Mouse (Mus musculus): Measurements from ENCODE around the gene Lyrm9. TPM values are rescaled to one million over a fixed set of nuclear protein-coding genes. Genes with fewer than 3 reads are reported as not detected.

Lyrm9 gene
- polyA plus RNA-seq, 1 experiment from 2014 or later: 20.4 TPM

DNA sequence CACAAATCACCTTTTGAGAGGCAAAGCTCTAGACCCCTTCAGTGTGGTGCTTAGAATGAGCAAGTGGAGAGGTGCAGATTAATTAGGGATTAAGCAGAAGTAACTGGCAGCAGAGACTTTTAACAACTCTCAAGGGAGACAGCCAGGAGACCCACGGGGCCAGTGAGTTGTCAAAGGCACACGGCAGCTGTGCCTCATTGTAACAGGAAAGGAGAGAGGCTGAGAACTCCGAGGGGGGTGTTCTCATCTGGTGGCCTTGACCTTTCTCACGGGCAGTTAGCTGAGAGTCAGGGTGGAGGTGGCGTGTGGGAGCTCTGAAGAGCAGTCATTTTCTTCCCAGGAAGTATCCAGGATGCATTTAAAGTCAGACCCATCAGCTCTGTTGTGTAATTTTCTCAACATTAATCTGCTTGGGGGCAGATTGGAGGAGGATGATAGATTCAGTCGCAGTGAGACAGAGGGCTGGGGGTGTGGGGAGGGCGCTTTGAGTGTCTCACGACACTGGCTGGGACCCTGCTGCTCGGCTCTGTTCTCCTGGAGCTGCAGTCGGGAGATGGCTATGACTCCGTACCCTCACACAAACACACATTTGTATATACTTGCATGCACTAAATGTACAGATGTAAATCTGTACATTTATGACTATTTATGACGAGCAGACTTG is 5.9 kb upstream of the Lyrm9 start:
- Histone ChIP-seq H3K27ac (ENCODE audit: low read depth, low read length) (no peak overlapping the region), H3K9ac (ENCODE audit: low read depth, low read length) (no peak overlapping the region), H3K9me3 (ENCODE audit: control insufficient read depth) (no peaks in the 10 kb centered on the region), H3K36me3 (ENCODE audit: control insufficient read depth, insufficient read depth) (no peaks in the 10 kb centered on the region), H3K27me3 (replicated peaks; ENCODE audit: control insufficient read depth, insufficient read depth, low read length) (no peaks in the 10 kb centered on the region), H3K4me3 (ENCODE audit: low read depth, low read length) (no peak overlapping the region), H3K4me2 (replicated peaks; ENCODE audit: low read depth) (no peak overlapping the region), H3K4me1 (replicated peaks; ENCODE audit: control insufficient read depth, insufficient read depth, low read length) (no peaks in the 10 kb centered on the region)
- no peak for TF ChIP-seq CTCF (IDR thresholded peaks at IDR 0.05; ENCODE audit: low read depth)
- 42% methylated on average over 12 of the region's 12 CpGs for WGBS
- ATAC-seq: no peak

GRCm38 (mm10) chr11:78822792-78823498 is 3.4 kb upstream of the Lyrm9 start:
- no peaks in the 10 kb centered on the region for H3K9me3 ChIP-seq (ENCODE audit: control insufficient read depth)
- no peaks in the 10 kb centered on the region for H3K4me1 ChIP-seq (replicated peaks; ENCODE audit: control insufficient read depth, insufficient read depth, low read length)
- TF ChIP-seq CTCF (IDR thresholded peaks at IDR 0.05; ENCODE audit: low read depth): peak; percentile 77
- H3K27ac ChIP-seq (ENCODE audit: low read depth, low read length): no peak overlapping the region
- 59% methylated on average over 13 of the region's 13 CpGs for WGBS
- H3K9ac ChIP-seq (ENCODE audit: low read depth, low read length): no peak overlapping the region
- ATAC-seq: no peak
- no peak overlapping the region for H3K4me2 ChIP-seq (replicated peaks; ENCODE audit: low read depth)
- H3K27me3 ChIP-seq (replicated peaks; ENCODE audit: control insufficient read depth, insufficient read depth, low read length): no peaks in the 10 kb centered on the region
- no peak overlapping the region for H3K4me3 ChIP-seq (ENCODE audit: low read depth, low read length)
- no peaks in the 10 kb centered on the region for H3K36me3 ChIP-seq (ENCODE audit: control insufficient read depth, insufficient read depth)

GRCm38 (mm10) chr11:78827546-78827945 is 1.2 kb downstream of the Lyrm9 start:
- Histone ChIP-seq H3K36me3 (ENCODE audit: control insufficient read depth, insufficient read depth) (no peaks in the 10 kb centered on the region), H3K27me3 (replicated peaks; ENCODE audit: control insufficient read depth, insufficient read depth, low read length) (no peaks in the 10 kb centered on the region), H3K27ac (ENCODE audit: low read depth, low read length) (no peak overlapping the region), H3K4me1 (replicated peaks; ENCODE audit: control insufficient read depth, insufficient read depth, low read length) (no peaks in the 10 kb centered on the region), H3K4me3 (ENCODE audit: low read depth, low read length) (no peak overlapping the region), H3K4me2 (replicated peaks; ENCODE audit: low read depth) (no peak overlapping the region), H3K9me3 (ENCODE audit: control insufficient read depth) (no peaks in the 10 kb centered on the region), H3K9ac (ENCODE audit: low read depth, low read length) (no peak overlapping the region)
- WGBS: 44% methylated on average over 7 of the region's 7 CpGs
- ATAC-seq: no peak
- TF ChIP-seq CTCF (IDR thresholded peaks at IDR 0.05; ENCODE audit: low read depth): no peak

DNA sequence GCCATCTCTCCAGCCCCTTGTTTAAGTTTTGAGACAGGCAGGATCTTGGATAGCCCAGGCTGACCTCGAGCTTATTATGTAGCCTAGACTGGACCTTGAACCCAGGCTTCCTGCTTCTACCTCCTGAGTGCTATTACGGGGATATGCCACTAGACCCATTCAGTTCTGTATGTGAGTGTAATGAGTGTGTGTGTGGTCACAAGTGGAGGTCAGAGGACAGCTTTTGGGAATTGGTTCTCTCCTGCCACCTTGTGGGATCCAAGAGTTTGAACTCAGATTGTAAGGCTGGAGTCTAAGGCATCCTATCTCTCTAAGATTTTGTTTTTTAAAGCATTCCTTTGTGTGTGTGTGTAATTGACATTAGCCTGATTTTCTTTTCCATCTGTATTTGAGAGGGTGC is 2.0 kb downstream of the Lyrm9 start:
- WGBS: 12% methylated on average over 2 of the region's 2 CpGs
- Histone ChIP-seq H3K4me2 (replicated peaks; ENCODE audit: low read depth) (no peak overlapping the region), H3K4me3 (ENCODE audit: low read depth, low read length) (no peak overlapping the region), H3K36me3 (ENCODE audit: control insufficient read depth, insufficient read depth) (no peaks in the 10 kb centered on the region), H3K27me3 (replicated peaks; ENCODE audit: control insufficient read depth, insufficient read depth, low read length) (no peaks in the 10 kb centered on the region), H3K9me3 (ENCODE audit: control insufficient read depth) (no peaks in the 10 kb centered on the region), H3K4me1 (replicated peaks; ENCODE audit: control insufficient read depth, insufficient read depth, low read length) (no peaks in the 10 kb centered on the region), H3K27ac (ENCODE audit: low read depth, low read length) (no peak overlapping the region), H3K9ac (ENCODE audit: low read depth, low read length) (no peak overlapping the region)
- peak; percentile 74 for TF ChIP-seq CTCF (IDR thresholded peaks at IDR 0.05; ENCODE audit: low read depth)
- peak; percentile 45; the same call in 1 of the 2 replicates for ATAC-seq

DNA sequence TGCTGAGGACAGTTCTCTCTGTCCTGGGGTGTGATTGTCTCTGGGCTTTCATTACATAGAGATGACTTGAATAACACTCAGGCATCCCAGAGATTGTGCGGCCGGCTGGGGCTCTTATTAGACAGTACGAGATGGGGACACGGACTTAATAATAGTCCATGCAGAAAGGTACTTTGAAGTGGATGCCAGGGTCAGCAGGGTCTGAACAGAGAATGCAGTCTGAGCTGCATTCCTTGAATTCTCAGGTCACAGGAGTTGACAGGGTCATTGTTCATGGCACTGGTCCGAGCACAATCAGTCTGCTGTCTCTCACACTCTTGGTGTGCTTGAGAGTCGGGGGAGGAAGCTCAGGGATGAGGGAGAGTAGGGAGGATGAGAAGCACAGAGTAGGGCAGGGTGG is 3.0 kb downstream of the Lyrm9 start:
- H3K4me1 ChIP-seq (replicated peaks; ENCODE audit: control insufficient read depth, insufficient read depth, low read length): no peaks in the 10 kb centered on the region
- no peak overlapping the region for H3K9ac ChIP-seq (ENCODE audit: low read depth, low read length)
- H3K36me3 ChIP-seq (ENCODE audit: control insufficient read depth, insufficient read depth): no peaks in the 10 kb centered on the region
- no peaks in the 10 kb centered on the region for H3K9me3 ChIP-seq (ENCODE audit: control insufficient read depth)
- TF ChIP-seq CTCF (IDR thresholded peaks at IDR 0.05; ENCODE audit: low read depth): no peak
- no peak overlapping the region for H3K4me2 ChIP-seq (replicated peaks; ENCODE audit: low read depth)
- no peak overlapping the region for H3K4me3 ChIP-seq (ENCODE audit: low read depth, low read length)
- no peak overlapping the region for H3K27ac ChIP-seq (ENCODE audit: low read depth, low read length)
- ATAC-seq: no peak
- no peaks in the 10 kb centered on the region for H3K27me3 ChIP-seq (replicated peaks; ENCODE audit: control insufficient read depth, insufficient read depth, low read length)
- 56% methylated on average over 6 of the region's 6 CpGs for WGBS

DNA sequence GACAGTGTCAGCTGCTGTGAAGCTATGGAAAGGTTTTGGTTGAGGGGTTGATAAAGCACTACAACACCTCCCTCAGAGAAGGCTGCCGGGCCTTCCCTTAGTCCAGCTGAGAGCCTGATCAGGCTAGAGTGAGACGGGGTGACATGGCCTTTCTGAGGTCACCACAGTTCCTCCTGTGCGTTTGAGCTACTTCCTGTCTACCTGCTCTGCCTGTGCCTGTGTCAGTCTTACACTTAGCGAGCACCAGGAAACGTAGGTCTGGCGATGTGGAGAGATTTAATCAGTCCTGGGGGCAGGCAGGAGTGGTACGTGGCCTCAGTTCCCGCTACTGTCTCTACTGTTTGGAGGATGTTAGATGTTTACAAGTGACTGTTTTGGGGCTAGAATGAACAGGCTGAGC is 3.8 kb downstream of the Lyrm9 start:
- H3K9me3 ChIP-seq (ENCODE audit: control insufficient read depth): no peaks in the 10 kb centered on the region
- H3K9ac ChIP-seq (ENCODE audit: low read depth, low read length): no peak overlapping the region
- ATAC-seq: no peak
- no peaks in the 10 kb centered on the region for H3K4me1 ChIP-seq (replicated peaks; ENCODE audit: control insufficient read depth, insufficient read depth, low read length)
- no peak overlapping the region for H3K4me2 ChIP-seq (replicated peaks; ENCODE audit: low read depth)
- no peak overlapping the region for H3K4me3 ChIP-seq (ENCODE audit: low read depth, low read length)
- 52% methylated on average over 8 of the region's 8 CpGs for WGBS
- H3K27ac ChIP-seq (ENCODE audit: low read depth, low read length): no peak overlapping the region
- no peaks in the 10 kb centered on the region for H3K36me3 ChIP-seq (ENCODE audit: control insufficient read depth, insufficient read depth)
- no peaks in the 10 kb centered on the region for H3K27me3 ChIP-seq (replicated peaks; ENCODE audit: control insufficient read depth, insufficient read depth, low read length)
- no peak for TF ChIP-seq CTCF (IDR thresholded peaks at IDR 0.05; ENCODE audit: low read depth)

Data from intestine, postnatal 0 days (tissue).